Mouse (Mus musculus): ENCODE measurements around the gene Armc7. TPM values are rescaled to one million over a fixed set of nuclear protein-coding genes. Genes with fewer than 3 reads are reported as not detected.
A peak's percentile ranks its signal among the peaks of the same experiment; 100 is the strongest.

Gene Armc7
- total and polyA plus RNA-seq, 3 experiments, result 7.5 to 12.5 (median 8.7) TPM

- no peaks in the 10 kb centered on the region for H3K36me3 ChIP-seq (replicated peaks in 1 of 2; ENCODE audit: control insufficient read depth in 1 of 2, insufficient read depth in 1 of 2, low read length in 1 of 2)
- in situ Hi-C loops (cut with MboI; ENCODE audit: low pct_ligation_motif_present, low pct_unique_long_range_greater_than_20kb, low sequenced_read_pairs), result no loop called here
- no peak for DNase-seq (ENCODE audit: extremely low read depth)
- no peak overlapping the region for H3K27ac ChIP-seq (ENCODE audit: insufficient read depth, low read depth)
- no peaks in the 10 kb centered on the region for H3K4me1 ChIP-seq (ENCODE audit: control insufficient read depth in 1 of 2, insufficient read depth in 2 of 2)
- no peak overlapping the region for H3K4me2 ChIP-seq (ENCODE audit: insufficient read depth, low read depth, poor library complexity, severe bottlenecking)
- no peak overlapping the region for H3K9ac ChIP-seq (ENCODE audit: insufficient read depth, low read depth)
- dilution Hi-C loops (cut with MboI; ENCODE audit: extremely low pct_ligation_motif_present, extremely low pct_unique_long_range_greater_than_20kb, low sequenced_read_pairs), result no loop called here
- peaks cover 6% of the 10 kb centered on the region for H3K27me3 ChIP-seq (replicated peaks)
- H3K79me2 ChIP-seq (replicated peaks; ENCODE audit: control insufficient read depth, extremely low read depth, insufficient read depth, poor library complexity, severe bottlenecking), result no peaks in the 10 kb centered on the region
- H3K9me3 ChIP-seq (replicated peaks; ENCODE audit: low read length), result peaks cover 9% of the 10 kb centered on the region
- H3K4me3 ChIP-seq (replicated peaks in 1 of 3; ENCODE audit: low read depth in 2 of 3, low read length in 2 of 3, poor library complexity in 1 of 3), result no peak overlapping the region
- TF ChIP-seq ETS1 (conservative IDR thresholded peaks at IDR 0.05; ENCODE audit: low read depth, low read length) (no peak), CTCF (conservative IDR thresholded peaks at IDR 0.05 in 1 of 2, IDR thresholded peaks at IDR 0.05 in 1 of 2; ENCODE audit: low read depth in 2 of 2, low read length in 2 of 2) (no peak), EP300 (IDR thresholded peaks at IDR 0.05; ENCODE audit: low read length) (no peak), TCF12 (IDR thresholded peaks at IDR 0.05; ENCODE audit: low read depth, low read length) (no peak)
Measured at GRCm38 (mm10) chr11:115439326-115439725, 36.1 kb upstream of the Armc7 start.

- Histone ChIP-seq H3K27ac (ENCODE audit: insufficient read depth, low read depth) (no peak within 1 kb of the TSS), H3K9me3 (replicated peaks; ENCODE audit: low read length) (peaks cover 9% of the 10 kb centered on the region), H3K27me3 (replicated peaks) (peaks cover 9% of the 10 kb centered on the region), H3K79me2 (replicated peaks; ENCODE audit: control insufficient read depth, extremely low read depth, insufficient read depth, poor library complexity, severe bottlenecking) (no peaks in the 10 kb centered on the region), H3K36me3 (replicated peaks in 1 of 2; ENCODE audit: control insufficient read depth in 1 of 2, insufficient read depth in 1 of 2, low read length in 1 of 2) (no peaks in the 10 kb centered on the region), H3K4me2 (ENCODE audit: insufficient read depth, low read depth, poor library complexity, severe bottlenecking) (no peak within 1 kb of the TSS), H3K9ac (ENCODE audit: insufficient read depth, low read depth) (no peak within 1 kb of the TSS), H3K4me1 (ENCODE audit: control insufficient read depth in 1 of 2, insufficient read depth in 2 of 2) (no peaks in the 10 kb centered on the region), H3K4me3 (replicated peaks in 1 of 3; ENCODE audit: low read depth in 2 of 3, low read length in 2 of 3, poor library complexity in 1 of 3) (no peak within 1 kb of the TSS)
- in situ Hi-C loops (cut with MboI; ENCODE audit: low pct_ligation_motif_present, low pct_unique_long_range_greater_than_20kb, low sequenced_read_pairs) (no loop called here), dilution Hi-C loops (cut with MboI; ENCODE audit: extremely low pct_ligation_motif_present, extremely low pct_unique_long_range_greater_than_20kb, low sequenced_read_pairs) (no loop called here)
- peak; percentile 12 for DNase-seq (ENCODE audit: extremely low read depth)
- TF ChIP-seq SMC3 (IDR thresholded peaks at IDR 0.05; ENCODE audit: low read depth, low read length) (peak; percentile 10; the same call in 1 of the 2 replicates), RCOR1 (conservative IDR thresholded peaks at IDR 0.05; ENCODE audit: low read depth, low read length) (no peak), CTCF (conservative IDR thresholded peaks at IDR 0.05 in 1 of 2, IDR thresholded peaks at IDR 0.05 in 1 of 2; ENCODE audit: low read depth in 2 of 2, low read length in 2 of 2) (peak; percentile 42 to 49), MAZ (IDR thresholded peaks at IDR 0.05; ENCODE audit: low read depth, low read length) (no peak), JUND (conservative IDR thresholded peaks at IDR 0.05; ENCODE audit: low read depth, low read length) (no peak), ZKSCAN1 (IDR thresholded peaks at IDR 0.05; ENCODE audit: borderline replicate concordance, low read depth, low read length) (no peak), PAX5 (IDR thresholded peaks at IDR 0.05; ENCODE audit: low read length) (no peak), KAT2A (IDR thresholded peaks at IDR 0.05; ENCODE audit: insufficient replicate concordance, low read length) (no peak)
Measured at GRCm38 (mm10) chr11:115439906-115440595, 35.4 kb upstream of the Armc7 start, which contains the start of gene Trim80. Gene Trim80, plus strand, starts transcription at chr11:115440545.

- H3K4me1 ChIP-seq (ENCODE audit: control insufficient read depth in 1 of 2, insufficient read depth in 2 of 2), result no peaks in the 10 kb centered on the region
- H3K27me3 ChIP-seq (replicated peaks), result peaks cover 21% of the 10 kb centered on the region
- peaks cover 9% of the 10 kb centered on the region for H3K9me3 ChIP-seq (replicated peaks; ENCODE audit: low read length)
- no peak for DNase-seq (ENCODE audit: extremely low read depth)
- no peaks in the 10 kb centered on the region for H3K79me2 ChIP-seq (replicated peaks; ENCODE audit: control insufficient read depth, extremely low read depth, insufficient read depth, poor library complexity, severe bottlenecking)
- H3K4me2 ChIP-seq (ENCODE audit: insufficient read depth, low read depth, poor library complexity, severe bottlenecking), result no peak overlapping the region
- H3K4me3 ChIP-seq (replicated peaks in 1 of 3; ENCODE audit: low read depth in 2 of 3, low read length in 2 of 3, poor library complexity in 1 of 3), result no peak overlapping the region
- dilution Hi-C loops (cut with MboI; ENCODE audit: extremely low pct_ligation_motif_present, extremely low pct_unique_long_range_greater_than_20kb, low sequenced_read_pairs), result no loop called here
- H3K9ac ChIP-seq (ENCODE audit: insufficient read depth, low read depth), result no peak overlapping the region
- in situ Hi-C loops (cut with MboI; ENCODE audit: low pct_ligation_motif_present, low pct_unique_long_range_greater_than_20kb, low sequenced_read_pairs), result no loop called here
- H3K27ac ChIP-seq (ENCODE audit: insufficient read depth, low read depth), result no peak overlapping the region
- H3K36me3 ChIP-seq (replicated peaks in 1 of 2; ENCODE audit: control insufficient read depth in 1 of 2, insufficient read depth in 1 of 2, low read length in 1 of 2), result no peaks in the 10 kb centered on the region
- TF ChIP-seq ZNF384 (IDR thresholded peaks at IDR 0.05; ENCODE audit: low read depth, low read length) (no peak), CHD1 (IDR thresholded peaks at IDR 0.05; ENCODE audit: low read depth, low read length) (no peak), HCFC1 (IDR thresholded peaks at IDR 0.05; ENCODE audit: low read depth, low read length) (no peak), ETS1 (conservative IDR thresholded peaks at IDR 0.05; ENCODE audit: low read depth, low read length) (no peak), MAFK (IDR thresholded peaks at IDR 0.05; ENCODE audit: insufficient replicate concordance, low read length) (no peak), E2F4 (IDR thresholded peaks at IDR 0.05; ENCODE audit: insufficient replicate concordance, low read depth, low read length) (no peak), NRF1 (IDR thresholded peaks at IDR 0.05; ENCODE audit: low read depth, low read length) (no peak), PAX5 (IDR thresholded peaks at IDR 0.05; ENCODE audit: low read length) (no peak), GABPA (IDR thresholded peaks at IDR 0.05; ENCODE audit: insufficient replicate concordance, low read depth, low read length) (no peak), NELFE (IDR thresholded peaks at IDR 0.05; ENCODE audit: low read depth, low read length) (no peak), SMC3 (IDR thresholded peaks at IDR 0.05; ENCODE audit: low read depth, low read length) (no peak), EP300 (IDR thresholded peaks at IDR 0.05; ENCODE audit: low read length) (no peak), RCOR1 (conservative IDR thresholded peaks at IDR 0.05; ENCODE audit: low read depth, low read length) (no peak), SIN3A (IDR thresholded peaks at IDR 0.05; ENCODE audit: low read length) (no peak), ZC3H11A (IDR thresholded peaks at IDR 0.05; ENCODE audit: low read depth, low read length) (no peak), BHLHE40 (IDR thresholded peaks at IDR 0.05; ENCODE audit: low read depth, low read length) (no peak), ZMIZ1 (IDR thresholded peaks at IDR 0.05; ENCODE audit: low read depth, low read length) (no peak), POLR2A (IDR thresholded peaks at IDR 0.05; ENCODE audit: low read depth, low read length) (no peak)
Measured at GRCm38 (mm10) chr11:115441417-115441816, 34.0 kb upstream of the Armc7 start.
